2 mouse cellular contexts compared by ENCODE assay signal in the genomic region with DNA sequence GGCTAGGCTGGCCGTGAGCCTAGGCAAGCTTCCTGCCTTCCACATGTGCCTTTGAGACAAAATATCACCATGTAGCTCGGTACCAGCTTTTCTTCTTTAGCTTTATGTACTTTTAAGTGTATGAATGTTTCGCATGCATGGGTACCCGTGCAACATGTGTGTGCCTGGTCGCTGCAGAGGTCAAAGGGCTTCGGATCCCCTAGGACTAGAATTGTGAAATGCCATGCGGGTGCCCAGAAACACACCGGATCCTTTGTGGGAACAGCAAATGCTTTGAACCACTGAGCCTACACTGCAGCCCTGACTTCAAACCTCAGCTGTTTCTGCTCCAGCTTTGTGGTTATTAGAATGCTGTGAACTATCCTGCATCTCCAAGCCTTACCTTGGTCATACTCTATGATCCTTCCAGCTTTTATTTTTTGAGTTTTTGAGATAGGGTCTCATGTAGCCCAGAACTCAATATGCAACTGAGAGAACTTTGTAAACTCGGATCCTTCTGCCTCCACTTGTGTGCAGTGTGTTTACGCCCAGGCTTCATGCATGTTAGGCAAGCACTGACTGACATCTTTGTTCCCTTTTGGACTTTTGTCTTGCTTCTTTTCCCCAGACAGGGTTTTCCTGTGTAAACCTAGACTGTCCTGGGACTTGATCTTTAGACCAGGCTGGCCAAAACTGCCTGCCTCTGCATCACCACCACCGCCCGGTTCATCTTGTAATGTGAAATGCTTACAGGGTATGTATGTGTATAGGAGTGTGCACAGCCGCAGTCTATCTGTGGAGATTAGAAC.
TF ChIP-seq lines count a peak whose summit lies in the region.

No protein-coding gene starts in this region.

TF ChIP-seq in C2C12, 6 proteins besides CTCF, POLR2A, EP300 and RAD21:
- no peak for TF ChIP-seq MAX (IDR thresholded peaks at IDR 0.05)
- no peak for TF ChIP-seq MYOG (IDR thresholded peaks at IDR 0.05; ENCODE audit: control insufficient read depth, extremely low read depth, insufficient read length)
- no peak for TF ChIP-seq USF1 (IDR thresholded peaks at IDR 0.05; ENCODE audit: low read depth)
- TF ChIP-seq CEBPB (IDR thresholded peaks at IDR 0.05; ENCODE audit: low read depth) = peak; percentile 37
TF ChIP-seq in C2C12: peak in this region for 1.

TF ChIP-seq in MEL, 35 proteins besides CTCF, POLR2A, EP300 and RAD21:
- TF ChIP-seq HCFC1 (IDR thresholded peaks at IDR 0.05; ENCODE audit: low read depth, low read length) (0 out of 2 replicates have a peak, but pooled peaks have one; percentile 12), ELF1 (IDR thresholded peaks at IDR 0.05; ENCODE audit: low read depth, low read length) (no peak), POLR2AphosphoS2 (IDR thresholded peaks at IDR 0.05; ENCODE audit: low read length) (peak; percentile 73)
